Mouse (Mus musculus) Muller cell, postnatal 12 days (primary cell): ENCODE measurements at regions not wholly inside any gene's neighbourhood (a gene's known extent, or its start where the extent isn't known, plus 50 kb on each side); places are given as distances from the start of the nearest gene placed in this dataset.
"Not testable (repeated sequence)": the region's sequence is repeated elsewhere in the genome, so short reads cannot be mapped to it uniquely, and the experiment has no call there.

Source experiments
- DNase-seq: peaks from one replicate; pipeline ENCODE4 v3.0.0-alpha.2; 2015; ENCODE audit errors: inconsistent ontology term

GRCm38 (mm10) chr14:17057355-17057754 lies 238.4 kb upstream of the Rarb start:
- no peak for DNase-seq

GRCm38 (mm10) chr14:17055741-17056140 lies 236.8 kb upstream of the Rarb start:
- DNase-seq = no peak

GRCm38 (mm10) chr14:17054381-17054780 lies 235.4 kb upstream of the Rarb start:
- DNase-seq = peak; percentile 4

- DNase-seq = no peak
These were observed 227.9 kb upstream of the Rarb start for GRCm38 (mm10) chr14:17046808-17047207.

GRCm38 (mm10) chr14:17045426-17046132 lies 226.6 kb upstream of the Rarb start:
- no peak for DNase-seq

GRCm38 (mm10) chr14:17020603-17021356 lies 201.8 kb upstream of the Rarb start:
- DNase-seq = no peak

- DNase-seq = no peak
These were observed 194.0 kb upstream of the Rarb start for GRCm38 (mm10) chr14:17012931-17013330.

GRCm38 (mm10) chr14:17012200-17012599 lies 193.2 kb upstream of the Rarb start:
- peak; percentile 77 for DNase-seq

- DNase-seq = peak; percentile 21
These were observed 186.4 kb upstream of the Rarb start for GRCm38 (mm10) chr14:17005194-17006018.

GRCm38 (mm10) chr14:17004714-17005113 lies 185.8 kb upstream of the Rarb start:
- no peak for DNase-seq

GRCm38 (mm10) chr14:16996716-16997115 lies 177.8 kb upstream of the Rarb start:
- no peak for DNase-seq

- DNase-seq = not testable (repeated sequence)
These were observed 152.0 kb upstream of the Rarb start for GRCm38 (mm10) chr14:16970911-16971310.

- no peak for DNase-seq
These were observed 145.9 kb upstream of the Rarb start for GRCm38 (mm10) chr14:16964717-16965391.

- DNase-seq = no peak
These were observed 143.4 kb upstream of the Rarb start for GRCm38 (mm10) chr14:16962216-16962826.

GRCm38 (mm10) chr14:16957802-16958201 lies 138.8 kb upstream of the Rarb start:
- DNase-seq = peak; percentile 84

- DNase-seq = peak; percentile 43
These were observed 135.8 kb upstream of the Rarb start for GRCm38 (mm10) chr14:16954511-16955443.

GRCm38 (mm10) chr14:16948736-16949135 lies 129.8 kb upstream of the Rarb start:
- no peak for DNase-seq

GRCm38 (mm10) chr14:16944441-16944840 lies 125.5 kb upstream of the Rarb start:
- no peak for DNase-seq

GRCm38 (mm10) chr14:16943531-16943930 lies 124.6 kb upstream of the Rarb start:
- no peak for DNase-seq

GRCm38 (mm10) chr14:16927136-16927535 lies 108.2 kb upstream of the Rarb start:
- no peak for DNase-seq
